Mouse (Mus musculus): ENCODE measurements around the gene Gng13. TPM values are rescaled to one million over a fixed set of nuclear protein-coding genes. Genes with fewer than 3 reads are reported as not detected.

The Gng13 gene
- polyA plus RNA-seq, 1 experiment from 2014 or later = 10.0 TPM

GRCm38 (mm10) chr17:25760148-25760547, 43.2 kb downstream of the Gng13 start:
- Histone ChIP-seq H3K27me3 (ENCODE audit: control insufficient read depth, insufficient read depth, low read length) (no peaks in the 10 kb centered on the region), H3K9ac (no peak overlapping the region), H3K9me3 (ENCODE audit: control insufficient read depth, low read length) (no peaks in the 10 kb centered on the region), H3K36me3 (replicated peaks; ENCODE audit: control insufficient read depth, insufficient read depth) (no peaks in the 10 kb centered on the region), H3K4me1 (replicated peaks; ENCODE audit: control insufficient read depth, insufficient read depth, low read length) (no peaks in the 10 kb centered on the region), H3K4me3 (replicated peaks; ENCODE audit: low read length) (no peak overlapping the region), H3K4me2 (replicated peaks) (no peak overlapping the region), H3K27ac (no peak overlapping the region)
- ATAC-seq (ENCODE audit: low FRiP score) (no peak), DNase-seq (ENCODE audit: low spot score) (no peak)
- 81% methylated on average over 8 of the region's 8 CpGs for WGBS

GRCm38 (mm10) chr17:25761561-25761970, 44.6 kb downstream of the Gng13 start:
- Histone ChIP-seq H3K9me3 (ENCODE audit: control insufficient read depth, low read length) (no peaks in the 10 kb centered on the region), H3K27ac (no peak overlapping the region), H3K4me3 (replicated peaks; ENCODE audit: low read length) (no peak overlapping the region), H3K27me3 (ENCODE audit: control insufficient read depth, insufficient read depth, low read length) (no peaks in the 10 kb centered on the region), H3K4me2 (replicated peaks) (no peak overlapping the region), H3K9ac (no peak overlapping the region), H3K4me1 (replicated peaks; ENCODE audit: control insufficient read depth, insufficient read depth, low read length) (no peaks in the 10 kb centered on the region), H3K36me3 (replicated peaks; ENCODE audit: control insufficient read depth, insufficient read depth) (no peaks in the 10 kb centered on the region)
- DNase-seq (ENCODE audit: low spot score) (no peak), ATAC-seq (ENCODE audit: low FRiP score) (no peak)
- 37% methylated on average over 4 of the region's 4 CpGs for WGBS

- Histone ChIP-seq H3K4me2 (replicated peaks) (no peak overlapping the region), H3K4me3 (replicated peaks; ENCODE audit: low read length) (no peak overlapping the region), H3K36me3 (replicated peaks; ENCODE audit: control insufficient read depth, insufficient read depth) (no peaks in the 10 kb centered on the region), H3K27ac (no peak overlapping the region), H3K27me3 (ENCODE audit: control insufficient read depth, insufficient read depth, low read length) (peaks cover 1% of the 10 kb centered on the region; the same call in 1 of the 2 replicates), H3K9me3 (ENCODE audit: control insufficient read depth, low read length) (no peaks in the 10 kb centered on the region), H3K9ac (no peak overlapping the region), H3K4me1 (replicated peaks; ENCODE audit: control insufficient read depth, insufficient read depth, low read length) (no peaks in the 10 kb centered on the region)
- WGBS = 29% methylated on average over 3 of the region's 3 CpGs
- no peak for DNase-seq (ENCODE audit: low spot score)
- no peak for ATAC-seq (ENCODE audit: low FRiP score)
Measured at GRCm38 (mm10) chr17:25762591-25762990, 45.6 kb downstream of the Gng13 start.

- Histone ChIP-seq H3K36me3 (replicated peaks; ENCODE audit: control insufficient read depth, insufficient read depth) (no peaks in the 10 kb centered on the region), H3K27me3 (ENCODE audit: control insufficient read depth, insufficient read depth, low read length) (peaks cover 10% of the 10 kb centered on the region; the same call in 1 of the 2 replicates), H3K4me3 (replicated peaks; ENCODE audit: low read length) (no peak overlapping the region), H3K4me2 (replicated peaks) (no peak overlapping the region), H3K9me3 (ENCODE audit: control insufficient read depth, low read length) (no peaks in the 10 kb centered on the region), H3K4me1 (replicated peaks; ENCODE audit: control insufficient read depth, insufficient read depth, low read length) (no peaks in the 10 kb centered on the region), H3K9ac (no peak overlapping the region), H3K27ac (no peak overlapping the region)
- no peak for ATAC-seq (ENCODE audit: low FRiP score)
- DNase-seq (ENCODE audit: low spot score) = no peak
- WGBS = 34% methylated on average over 5 of the region's 5 CpGs
Measured at GRCm38 (mm10) chr17:25765886-25766285, 48.9 kb downstream of the Gng13 start.

Small RNA genes lying within 50 kb of the gene (microRNA-seq; reads per million reads assigned to microRNA genes)
- not detected for gene Gm25083

Other genes starting within 250 kb of the Gng13 start
- 0.47 and 0.76 TPM in 2 replicates for gene Sstr5, start 219.9 kb upstream of the Gng13 start, polyA plus RNA-seq (2014; fragmentation: Nextera tagmentation; extraction: Ambion mirVana)
- gene Sox8, start 146.5 kb upstream of the Gng13 start, polyA plus RNA-seq (2014; fragmentation: Nextera tagmentation; extraction: Ambion mirVana) = 18.5 and 20.1 TPM in 2 replicates
- 22.4 and 24.9 TPM in 2 replicates for gene Lmf1, start 138.1 kb upstream of the Gng13 start, polyA plus RNA-seq (2014; fragmentation: Nextera tagmentation; extraction: Ambion mirVana)
- gene Chtf18, start 10.2 kb downstream of the Gng13 start, polyA plus RNA-seq (2014; fragmentation: Nextera tagmentation; extraction: Ambion mirVana) = 3.4 and 3.6 TPM in 2 replicates
- 21.8 and 22.8 TPM in 2 replicates for gene Rpusd1, start 10.5 kb downstream of the Gng13 start, polyA plus RNA-seq (2014; fragmentation: Nextera tagmentation; extraction: Ambion mirVana)
- not detected in 2 replicates for gene Mslnl, start 18.9 kb downstream of the Gng13 start, polyA plus RNA-seq (2014; fragmentation: Nextera tagmentation; extraction: Ambion mirVana)
- not detected in 2 replicates for gene Msln, start 37.2 kb downstream of the Gng13 start, polyA plus RNA-seq (2014; fragmentation: Nextera tagmentation; extraction: Ambion mirVana)
- 28.7 and 29.1 TPM in 2 replicates for gene Narfl, start 56.6 kb downstream of the Gng13 start, polyA plus RNA-seq (2014; fragmentation: Nextera tagmentation; extraction: Ambion mirVana)
- gene Haghl, start 68.5 kb downstream of the Gng13 start, polyA plus RNA-seq (2014; fragmentation: Nextera tagmentation; extraction: Ambion mirVana) = 116 and 138 TPM in 2 replicates
- gene Ccdc78, start 69.4 kb downstream of the Gng13 start, polyA plus RNA-seq (2014; fragmentation: Nextera tagmentation; extraction: Ambion mirVana) = 0.41 TPM in 1 of 2 replicates, not detected in the other
- 77.6 and 91.6 TPM in 2 replicates for gene Fam173a, start 75.7 kb downstream of the Gng13 start, polyA plus RNA-seq (2014; fragmentation: Nextera tagmentation; extraction: Ambion mirVana)
- gene AC134908.4, start 78.5 kb downstream of the Gng13 start, polyA plus RNA-seq (2014; fragmentation: Nextera tagmentation; extraction: Ambion mirVana) = not detected in 2 replicates
- 11.8 and 15.1 TPM in 2 replicates for gene Metrn, start 80.0 kb downstream of the Gng13 start, polyA plus RNA-seq (2014; fragmentation: Nextera tagmentation; extraction: Ambion mirVana)
- 31.7 and 35.0 TPM in 2 replicates for gene Fbxl16, start 91.9 kb downstream of the Gng13 start, polyA plus RNA-seq (2014; fragmentation: Nextera tagmentation; extraction: Ambion mirVana)
- gene Wdr24, start 106.5 kb downstream of the Gng13 start, polyA plus RNA-seq (2014; fragmentation: Nextera tagmentation; extraction: Ambion mirVana) = 29.9 and 32.1 TPM in 2 replicates
- gene Jmjd8, start 111.7 kb downstream of the Gng13 start, polyA plus RNA-seq (2014; fragmentation: Nextera tagmentation; extraction: Ambion mirVana) = 39.3 and 42.1 TPM in 2 replicates
- gene Stub1, start 116.2 kb downstream of the Gng13 start, polyA plus RNA-seq (2014; fragmentation: Nextera tagmentation; extraction: Ambion mirVana) = 336 and 357 TPM in 2 replicates
- 51.3 and 57.1 TPM in 2 replicates for gene Rhbdl1, start 120.1 kb downstream of the Gng13 start, polyA plus RNA-seq (2014; fragmentation: Nextera tagmentation; extraction: Ambion mirVana)
- gene Gm20683, start 124.6 kb downstream of the Gng13 start, polyA plus RNA-seq (2014; fragmentation: Nextera tagmentation; extraction: Ambion mirVana) = 8.7 and 9.3 TPM in 2 replicates
- gene Rhot2, start 127.7 kb downstream of the Gng13 start, polyA plus RNA-seq (2014; fragmentation: Nextera tagmentation; extraction: Ambion mirVana) = 6.5 and 9.9 TPM in 2 replicates
- 13.1 and 14.2 TPM in 2 replicates for gene Wdr90, start 144.3 kb downstream of the Gng13 start, polyA plus RNA-seq (2014; fragmentation: Nextera tagmentation; extraction: Ambion mirVana)
- 26.8 and 27.3 TPM in 2 replicates for gene Mcrip2, start 151.6 kb downstream of the Gng13 start, polyA plus RNA-seq (2014; fragmentation: Nextera tagmentation; extraction: Ambion mirVana)
- gene Mettl26, start 157.9 kb downstream of the Gng13 start, polyA plus RNA-seq (2014; fragmentation: Nextera tagmentation; extraction: Ambion mirVana) = 58.5 and 67.3 TPM in 2 replicates
- 0.63 and 0.71 TPM in 2 replicates for gene Wfikkn1, start 163.7 kb downstream of the Gng13 start, polyA plus RNA-seq (2014; fragmentation: Nextera tagmentation; extraction: Ambion mirVana)
- gene Rab40c, start 202.6 kb downstream of the Gng13 start, polyA plus RNA-seq (2014; fragmentation: Nextera tagmentation; extraction: Ambion mirVana) = 28.1 and 29.8 TPM in 2 replicates
- 64.2 and 74.2 TPM in 2 replicates for gene Pigq, start 227.8 kb downstream of the Gng13 start, polyA plus RNA-seq (2014; fragmentation: Nextera tagmentation; extraction: Ambion mirVana)
- gene Nhlrc4, start 227.8 kb downstream of the Gng13 start, polyA plus RNA-seq (2014; fragmentation: Nextera tagmentation; extraction: Ambion mirVana) = 0.13 TPM in 1 of 2 replicates, not detected in the other
- 0.44 and 1.8 TPM in 2 replicates for gene A930017K11Rik, start 235.4 kb downstream of the Gng13 start, polyA plus RNA-seq (2014; fragmentation: Nextera tagmentation; extraction: Ambion mirVana)

All from hindbrain, embryonic 14.5 days (tissue).